ENCODE assay signal across 17 mouse cellular contexts in genomic region chr4:152012109-152012508, GRCm38 (mm10). TPM values are rescaled to one million over a fixed set of nuclear protein-coding genes. Genes with fewer than 3 reads are reported as not detected.
A peak's percentile ranks its signal among the peaks of the same experiment; 100 is the strongest.
DNase-seq lines count a peak whose midpoint lies in the region; ATAC-seq and TF ChIP-seq lines count a peak whose summit lies in the region.
"Had no signal": no experiment of that assay in that cellular context is flagged by ENCODE, and none has a peak within 500 bp of the region (broad histone marks: within the 10 kb centered on the region; RNA-seq: fewer than 3 reads in every experiment).

No protein-coding gene starts in this region.

- no peak for ATAC-seq in limb, embryonic 11.5 days (ENCODE audit: insufficient number of reproducible peaks, low FRiP score, low TSS enrichment, low read depth)
- no peak for ATAC-seq in embryonic facial prominence, embryonic 14.5 days (ENCODE audit: low read depth)
- ATAC-seq: CD4-positive, CD25-positive, alpha-beta regulatory T cell, adult 4 months; midbrain, embryonic 13.5 days had no signal

- intact Hi-C loops in heart, adult 2 months (cut with DNase I), result no loop called here
- intact Hi-C loops in heart, postnatal 14 days (cut with DNase I), result no loop called here
- intact Hi-C loops in left cerebral cortex, postnatal 25 days (cut with DNase I), result no loop called here

- peak overlapping the region; percentile 26 for H3K9ac ChIP-seq in heart, adult 2 months (ENCODE audit: low read depth, low read length)
- no peak overlapping the region for H3K9ac ChIP-seq in limb, embryonic 11.5 days (ENCODE audit: low read length)
- no peak overlapping the region for H3K9ac ChIP-seq in embryonic facial prominence, embryonic 14.5 days (ENCODE audit: low read depth, low read length)
- H3K9ac ChIP-seq: forebrain, embryonic 12.5 days; limb, embryonic 12.5 days; midbrain, embryonic 13.5 days had no signal

- peaks cover 17% of the 10 kb centered on the region for H3K4me1 ChIP-seq in heart, adult 2 months (ENCODE audit: control insufficient read depth, insufficient read depth, low read length)
- peaks cover 25% of the 10 kb centered on the region for H3K4me1 ChIP-seq in limb, embryonic 11.5 days (ENCODE audit: control insufficient read depth, insufficient read depth, low read length)
- peaks cover 50% of the 10 kb centered on the region for H3K4me1 ChIP-seq in limb, embryonic 10.5 days
- H3K4me1 ChIP-seq in embryonic facial prominence, embryonic 14.5 days (ENCODE audit: control insufficient read depth, insufficient read depth, low read length), result peaks cover 23% of the 10 kb centered on the region

- peak overlapping the region; percentile 98 for H3K27ac ChIP-seq in heart, adult 2 months
- no peak overlapping the region for H3K27ac ChIP-seq in limb, embryonic 11.5 days (replicated peaks; ENCODE audit: low read depth, low read length)
- H3K27ac ChIP-seq in limb, embryonic 10.5 days, result no peak overlapping the region
- H3K27ac ChIP-seq in embryonic facial prominence, embryonic 14.5 days (replicated peaks; ENCODE audit: low read depth, low read length), result no peak overlapping the region
- H3K27ac ChIP-seq: forebrain, embryonic 12.5 days; limb, embryonic 12.5 days; midbrain, embryonic 13.5 days had no signal

- H3K9me3 ChIP-seq in limb, embryonic 11.5 days (ENCODE audit: control insufficient read depth, low read length), result no peaks in the 10 kb centered on the region
- no peaks in the 10 kb centered on the region for H3K9me3 ChIP-seq in limb, embryonic 10.5 days (replicated peaks)
- no peaks in the 10 kb centered on the region for H3K9me3 ChIP-seq in embryonic facial prominence, embryonic 14.5 days (ENCODE audit: control insufficient read depth, low read length)
- H3K9me3 ChIP-seq: forebrain, embryonic 12.5 days; limb, embryonic 12.5 days; midbrain, embryonic 13.5 days had no signal

- 0 out of 2 replicates have a peak overlapping the region, but pooled peaks have one; percentile 0 for H3K4me2 ChIP-seq in limb, embryonic 11.5 days (ENCODE audit: low read depth, severe bottlenecking)
- H3K4me2 ChIP-seq in embryonic facial prominence, embryonic 14.5 days (ENCODE audit: low read depth, low read length), result peak overlapping the region; percentile 99; the same call in 1 of the 2 replicates
- H3K4me2 ChIP-seq in myocyte (ENCODE audit: low read depth), result peak overlapping the region; percentile 98
- H3K4me2 ChIP-seq: forebrain, embryonic 12.5 days; midbrain, embryonic 13.5 days had no signal

- no peaks in the 10 kb centered on the region for H3K27me3 ChIP-seq in heart, adult 2 months (ENCODE audit: control insufficient read depth, insufficient read depth, low read length)
- 0 out of 2 replicates have a peak, but pooled peaks cover 3% of the 10 kb centered on the region for H3K27me3 ChIP-seq in limb, embryonic 11.5 days (ENCODE audit: control insufficient read depth, insufficient read depth, low read length)
- H3K27me3 ChIP-seq in limb, embryonic 10.5 days (ENCODE audit: low read depth, poor library complexity, severe bottlenecking), result peaks cover 12% of the 10 kb centered on the region
- H3K27me3 ChIP-seq in embryonic facial prominence, embryonic 14.5 days (replicated peaks; ENCODE audit: control insufficient read depth, insufficient read depth, low read length), result no peaks in the 10 kb centered on the region
- no peaks in the 10 kb centered on the region for H3K27me3 ChIP-seq in myocyte (ENCODE audit: control insufficient read depth, insufficient read depth, insufficient read length)

- WGBS in heart, adult 2 months, result 70% methylated on average over 16 of the region's 16 CpGs
- 93% methylated on average over 16 of the region's 16 CpGs for WGBS in limb, embryonic 11.5 days
- WGBS in limb, embryonic 10.5 days, result 95% methylated on average over 16 of the region's 16 CpGs
- 83% methylated on average over 13 of the region's 16 CpGs for WGBS in embryonic facial prominence, embryonic 14.5 days

- TF ChIP-seq CTCF in heart, adult 2 months (IDR thresholded peaks at IDR 0.05), result no peak

- peaks cover 4% of the 10 kb centered on the region for H3K36me3 ChIP-seq in heart, adult 2 months (ENCODE audit: control insufficient read depth, insufficient read depth, low read length)
- peaks cover 5% of the 10 kb centered on the region; the same call in 1 of the 2 replicates for H3K36me3 ChIP-seq in limb, embryonic 11.5 days (ENCODE audit: control insufficient read depth, insufficient read depth, low read length)
- H3K36me3 ChIP-seq in limb, embryonic 10.5 days, result peaks cover 55% of the 10 kb centered on the region
- H3K36me3 ChIP-seq in embryonic facial prominence, embryonic 14.5 days (ENCODE audit: control insufficient read depth, insufficient read depth, low read length), result peaks cover 35% of the 10 kb centered on the region
- peaks cover 6% of the 10 kb centered on the region for H3K36me3 ChIP-seq in myocyte (ENCODE audit: control insufficient read depth, insufficient read depth)

- no peak for TF ChIP-seq EP300 in heart, adult 2 months (IDR thresholded peaks at IDR 0.05; ENCODE audit: insufficient read depth, low read depth, low read length)

- H3ac ChIP-seq in myocyte (ENCODE audit: control insufficient read depth, insufficient read length), result no peak overlapping the region

- H3K4me3 ChIP-seq in heart, adult 2 months, result no peak overlapping the region
- no peak overlapping the region for H3K4me3 ChIP-seq in limb, embryonic 11.5 days (ENCODE audit: low read depth, low read length)
- no peak overlapping the region for H3K4me3 ChIP-seq in limb, embryonic 10.5 days
- no peak overlapping the region for H3K4me3 ChIP-seq in embryonic facial prominence, embryonic 14.5 days (ENCODE audit: low read depth, low read length)
- peak overlapping the region; percentile 55 for H3K4me3 ChIP-seq in myocyte
- H3K4me3 ChIP-seq: forebrain, embryonic 12.5 days; midbrain, embryonic 13.5 days had no signal

- DNase-seq in heart, adult 2 months, result no peak
- no peak for DNase-seq in heart, postnatal 14 days
- no peak for DNase-seq in limb, embryonic 11.5 days (ENCODE audit: low spot score)
- DNase-seq in limb, embryonic 10.5 days (ENCODE audit: low spot score), result no peak
- DNase-seq in embryonic facial prominence, embryonic 14.5 days (ENCODE audit: low spot score), result no peak
- no peak for DNase-seq in thymus, postnatal 10 days (ENCODE audit: low spot score in 2 of 2)
- no peak for DNase-seq in left cerebral cortex, postnatal 25 days (ENCODE audit: low spot score in 2 of 2)
- DNase-seq: cerebellum, adult 8-10 months; kidney, postnatal 10 days; layer of hippocampus, adult 9-11 months; right cerebral cortex, postnatal 25 days; thymus, postnatal 25 days had no signal

- no peak for TF ChIP-seq POLR2A in heart, adult 2 months (IDR thresholded peaks at IDR 0.05; ENCODE audit: insufficient read depth, low read depth, low read length)
- no peak for TF ChIP-seq POLR2A in myocyte (IDR thresholded peaks at IDR 0.05; ENCODE audit: insufficient read length, low read depth)

- peaks cover 3% of the 10 kb centered on the region; the same call in 1 of the 2 replicates for H3K79me2 ChIP-seq in heart, adult 2 months (replicated peaks; ENCODE audit: control insufficient read depth, insufficient read depth, low read length)
- H3K79me2 ChIP-seq in myocyte (ENCODE audit: control insufficient read depth, insufficient read depth), result peaks cover 46% of the 10 kb centered on the region

RNA-seq across cellular contexts. Expression of gene Klhl21, which starts 3.5 kb away (rescaled TPM):
- total RNA-seq in heart, adult 2 months (2021), result 10 to 100 TPM; 69.9 to 93.5 TPM
- polyA plus RNA-seq in heart, adult 2 months (2012; rRNA removed), result 50.4 and 56.2 TPM in 2 replicates
- total RNA-seq in heart, postnatal 14 days (2021), result 10 to 100 TPM; 53.0 to 56.9 TPM
- polyA plus RNA-seq in limb, embryonic 11.5 days (2014; fragmentation: Nextera tagmentation; extraction: Ambion mirVana), result 4.7 and 6.4 TPM in 2 replicates
- polyA plus RNA-seq in limb, embryonic 10.5 days (2016; fragmentation: Nextera tagmentation; extraction: Ambion mirVana), result 9.7 and 10.6 TPM in 2 replicates
- 10.9 and 11.2 TPM in 2 replicates for polyA plus RNA-seq in embryonic facial prominence, embryonic 14.5 days (2014; fragmentation: Nextera tagmentation; extraction: Ambion mirVana)
- 25.8 TPM for polyA plus RNA-seq in myocyte (2012; fragmentation: generic; extraction: Trizol)
- 10 to 100 TPM; 13.5 to 16.4 TPM for total RNA-seq in left cerebral cortex, postnatal 25 days (2021)

RNA-seq across cellular contexts. Expression of gene Zbtb48, which starts 15.4 kb away (rescaled TPM):
- total RNA-seq in heart, adult 2 months (2021), result 1 to 10 TPM; 4.3 to 5.6 TPM
- polyA plus RNA-seq in heart, adult 2 months (2012; rRNA removed), result 5.0 and 8.8 TPM in 2 replicates
- 1 to 10 TPM; 4.7 to 7.5 TPM for total RNA-seq in heart, postnatal 14 days (2021)
- polyA plus RNA-seq in limb, embryonic 11.5 days (2014; fragmentation: Nextera tagmentation; extraction: Ambion mirVana), result 21.0 and 23.9 TPM in 2 replicates
- polyA plus RNA-seq in limb, embryonic 10.5 days (2016; fragmentation: Nextera tagmentation; extraction: Ambion mirVana), result 24.5 and 26.5 TPM in 2 replicates
- polyA plus RNA-seq in embryonic facial prominence, embryonic 14.5 days (2014; fragmentation: Nextera tagmentation; extraction: Ambion mirVana), result 19.0 and 19.9 TPM in 2 replicates
- polyA plus RNA-seq in myocyte (2012; fragmentation: generic; extraction: Trizol), result 7.2 TPM
- 10 to 100 TPM; 13.6 to 15.5 TPM for total RNA-seq in left cerebral cortex, postnatal 25 days (2021)

RNA-seq across cellular contexts. Expression of gene Phf13, which starts 16.1 kb away (rescaled TPM):
- total RNA-seq in heart, adult 2 months (2021), result 1 to 10 TPM; 4.5 to 4.8 TPM
- polyA plus RNA-seq in heart, adult 2 months (2012; rRNA removed), result 3.0 and 3.7 TPM in 2 replicates
- total RNA-seq in heart, postnatal 14 days (2021), result 1 to 10 TPM; 7.6 to 8.5 TPM
- 28.6 and 29.4 TPM in 2 replicates for polyA plus RNA-seq in limb, embryonic 11.5 days (2014; fragmentation: Nextera tagmentation; extraction: Ambion mirVana)
- 26.9 and 33.4 TPM in 2 replicates for polyA plus RNA-seq in limb, embryonic 10.5 days (2016; fragmentation: Nextera tagmentation; extraction: Ambion mirVana)
- polyA plus RNA-seq in embryonic facial prominence, embryonic 14.5 days (2014; fragmentation: Nextera tagmentation; extraction: Ambion mirVana), result 30.1 and 32.6 TPM in 2 replicates
- polyA plus RNA-seq in myocyte (2012; fragmentation: generic; extraction: Trizol), result 13.5 TPM
- 10 to 100 TPM; 13.1 to 13.9 TPM for total RNA-seq in left cerebral cortex, postnatal 25 days (2021)

RNA-seq across cellular contexts. Expression of gene Thap3, which starts 23.3 kb away (rescaled TPM):
- total RNA-seq in heart, adult 2 months (2021), result 10 to 100 TPM; 12.0 to 13.5 TPM
- polyA plus RNA-seq in heart, adult 2 months (2012; rRNA removed), result 20.8 and 27.6 TPM in 2 replicates
- 10 to 100 TPM; 13.9 to 14.5 TPM for total RNA-seq in heart, postnatal 14 days (2021)
- 27.3 and 29.5 TPM in 2 replicates for polyA plus RNA-seq in limb, embryonic 11.5 days (2014; fragmentation: Nextera tagmentation; extraction: Ambion mirVana)
- 36.0 and 43.1 TPM in 2 replicates for polyA plus RNA-seq in limb, embryonic 10.5 days (2016; fragmentation: Nextera tagmentation; extraction: Ambion mirVana)
- 31.7 and 32.7 TPM in 2 replicates for polyA plus RNA-seq in embryonic facial prominence, embryonic 14.5 days (2014; fragmentation: Nextera tagmentation; extraction: Ambion mirVana)
- polyA plus RNA-seq in myocyte (2012; fragmentation: generic; extraction: Trizol), result 46.4 TPM
- 10 to 100 TPM; 16.5 to 20.4 TPM for total RNA-seq in left cerebral cortex, postnatal 25 days (2021)

RNA-seq across cellular contexts. Expression of gene Tas1r1, which starts 26.3 kb away (rescaled TPM):
- total RNA-seq in heart, adult 2 months (2021), result under 1 TPM; 0.08 to 0.11 TPM
- polyA plus RNA-seq in heart, adult 2 months (2012; rRNA removed), result 0.08 TPM in 1 of 2 replicates, not detected in the other
- total RNA-seq in heart, postnatal 14 days (2021), result under 1 TPM in 1 of 2 experiments, not detected in 1; 0.07 TPM
- 0.40 and 0.75 TPM in 2 replicates for polyA plus RNA-seq in limb, embryonic 11.5 days (2014; fragmentation: Nextera tagmentation; extraction: Ambion mirVana)
- polyA plus RNA-seq in limb, embryonic 10.5 days (2016; fragmentation: Nextera tagmentation; extraction: Ambion mirVana), result 0.35 and 0.65 TPM in 2 replicates
- 1.2 and 1.5 TPM in 2 replicates for polyA plus RNA-seq in embryonic facial prominence, embryonic 14.5 days (2014; fragmentation: Nextera tagmentation; extraction: Ambion mirVana)
- 14.7 TPM for polyA plus RNA-seq in myocyte (2012; fragmentation: generic; extraction: Trizol)
- under 1 TPM; 0.37 to 0.76 TPM for total RNA-seq in left cerebral cortex, postnatal 25 days (2021)
- polyA plus RNA-seq: CD4-positive, CD25-positive, alpha-beta regulatory T cell, adult 4 months had no signal

Comparison
In these comparisons a context has a peak if more than half of its experiments do, and no peak if none do; other contexts are left out.
1. H3K4me2 ChIP-seq: peak in every context shown above with its lines; median percentile 99 in embryonic facial prominence, embryonic 14.5 days; 98 in myocyte; 0 in limb, embryonic 11.5 days.